Mouse (Mus musculus) ovary, postnatal 10 days (tissue): Measurements from ENCODE around the gene Rpl22.

Experiments used
- DNase-seq: peaks from one replicate; pipeline ENCODE4 v3.0.0; 2022; ENCODE audit warnings: low spot score

The Rpl22 gene

DNA sequence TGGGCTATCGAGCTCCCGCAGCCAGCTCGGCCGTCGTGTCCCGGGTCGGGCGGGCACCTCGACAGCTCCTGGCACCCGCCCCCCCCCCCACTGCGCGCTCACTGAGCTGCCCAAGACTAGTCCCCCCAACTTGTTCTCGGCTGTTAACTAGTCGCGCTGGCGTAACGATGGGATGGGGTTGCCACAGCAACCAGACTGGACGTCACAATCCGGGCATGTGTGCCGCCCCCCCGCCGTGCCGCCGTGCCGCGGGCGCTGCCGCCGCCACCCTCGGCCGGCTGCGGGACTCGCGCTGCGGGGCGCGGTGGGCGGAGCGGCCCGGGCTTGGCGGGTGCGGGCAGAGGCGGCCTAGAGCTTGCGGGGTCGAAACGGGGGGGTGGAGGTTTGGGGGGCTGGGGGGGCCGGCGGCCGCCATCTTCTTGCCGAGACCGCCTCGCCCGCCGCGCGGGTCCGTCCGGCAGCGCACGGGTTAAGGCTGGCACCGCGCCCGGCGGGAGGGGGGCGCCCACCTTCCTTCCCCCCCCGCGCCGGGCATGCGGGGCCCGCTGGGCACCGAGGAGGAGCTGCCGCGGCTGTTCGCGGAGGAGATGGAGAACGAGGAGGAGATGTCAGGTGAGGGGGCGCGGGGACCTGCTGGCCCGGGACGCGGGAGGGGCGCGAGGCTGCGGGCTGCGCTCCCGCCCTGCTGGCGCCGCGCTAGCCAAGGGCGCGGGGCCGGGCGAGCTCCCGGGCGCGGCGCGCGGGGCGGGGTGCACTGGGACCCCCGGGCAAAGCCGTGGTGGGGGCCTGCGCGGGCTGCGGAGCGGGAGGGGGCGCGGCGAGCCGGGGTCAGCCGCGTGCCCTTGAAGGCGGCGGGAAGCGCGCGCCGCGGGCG, 13.1 kb downstream of the Rpl22 start, which contains the start of gene Chd5:
Gene Chd5, plus strand, starts transcription at position 233 of the 874 bp plus-strand sequence.
- DNase-seq, result no peak

DNA sequence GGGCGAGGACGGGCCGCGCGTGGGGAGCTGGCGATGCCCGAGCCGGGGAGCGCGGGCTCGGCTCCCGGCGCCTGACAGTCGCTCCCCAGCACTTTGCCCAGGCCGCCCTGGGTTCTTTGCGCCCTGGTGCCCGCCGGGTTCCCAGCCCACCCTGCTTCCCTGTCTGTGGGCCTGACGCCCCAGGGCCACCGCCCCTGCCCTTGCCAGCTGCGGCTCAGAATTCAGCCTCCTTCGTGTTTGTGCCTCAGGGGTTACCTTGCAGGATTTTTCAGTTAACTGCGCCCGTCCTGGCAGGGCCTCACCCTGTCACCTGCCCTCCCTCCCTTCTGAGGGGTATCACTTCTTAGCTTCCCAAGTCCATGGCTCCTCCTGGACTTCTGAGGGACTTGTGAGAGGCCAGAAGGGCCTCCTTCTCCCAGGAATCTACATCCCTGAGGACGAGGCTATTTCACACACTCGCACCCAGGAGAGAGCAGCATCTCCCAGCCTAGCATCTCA, 13.8 kb downstream of the Rpl22 start:
- DNase-seq, result no peak

DNA sequence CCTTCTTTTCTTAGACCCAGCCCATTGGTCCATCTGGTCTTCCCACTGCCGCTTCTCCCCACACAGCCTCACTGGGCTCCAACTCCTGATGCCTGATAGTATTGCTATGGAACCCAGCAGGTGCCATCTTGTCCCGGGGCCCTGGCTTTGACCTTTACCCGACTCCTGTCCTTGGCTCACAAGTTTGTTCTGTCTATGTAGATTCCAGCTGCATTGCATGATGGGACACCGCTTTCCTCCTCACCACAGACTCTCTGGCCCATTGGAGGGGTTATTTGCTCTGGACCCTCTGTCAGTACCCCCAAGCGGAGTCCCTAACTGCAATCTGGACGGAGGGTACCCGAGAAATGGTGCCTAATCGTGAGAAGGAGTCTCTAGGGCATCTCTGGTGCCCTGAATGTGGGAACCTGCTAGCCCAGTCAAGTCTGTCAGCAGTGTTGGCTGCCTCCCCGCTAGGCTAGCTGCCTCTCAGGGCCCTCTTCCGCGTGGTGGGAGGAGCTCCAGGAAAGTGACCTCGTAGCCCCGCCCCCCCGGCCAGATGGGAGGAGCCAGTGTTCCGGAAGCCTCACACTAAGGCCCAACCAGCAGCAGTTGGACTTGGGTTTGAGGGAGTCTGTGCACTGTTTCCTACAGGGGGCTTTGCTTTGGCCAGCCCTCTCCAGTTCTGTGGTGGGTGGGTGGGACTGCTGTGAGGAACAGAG, 15.2 kb downstream of the Rpl22 start:
- DNase-seq, result no peak

DNA sequence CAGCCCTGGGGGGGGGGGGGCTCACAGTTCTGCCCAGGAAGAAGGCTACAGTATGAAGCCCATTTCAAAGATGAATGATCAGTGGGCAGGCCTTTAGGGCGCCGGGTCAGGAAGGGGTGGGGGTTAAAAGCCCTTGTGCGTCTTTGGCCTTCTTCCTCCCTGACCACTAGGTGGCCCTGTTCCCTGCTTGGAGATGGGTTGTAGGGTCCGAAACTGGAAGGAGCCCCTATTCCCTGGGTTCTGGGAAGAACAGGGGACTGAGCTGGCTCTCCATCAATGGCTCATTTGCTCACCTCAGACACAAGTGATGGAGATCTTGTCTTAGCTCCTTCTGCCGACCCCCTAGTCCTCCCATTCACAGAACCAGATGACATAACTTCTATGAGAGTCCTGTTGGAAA, 17.8 kb downstream of the Rpl22 start:
- DNase-seq, result no peak

DNA sequence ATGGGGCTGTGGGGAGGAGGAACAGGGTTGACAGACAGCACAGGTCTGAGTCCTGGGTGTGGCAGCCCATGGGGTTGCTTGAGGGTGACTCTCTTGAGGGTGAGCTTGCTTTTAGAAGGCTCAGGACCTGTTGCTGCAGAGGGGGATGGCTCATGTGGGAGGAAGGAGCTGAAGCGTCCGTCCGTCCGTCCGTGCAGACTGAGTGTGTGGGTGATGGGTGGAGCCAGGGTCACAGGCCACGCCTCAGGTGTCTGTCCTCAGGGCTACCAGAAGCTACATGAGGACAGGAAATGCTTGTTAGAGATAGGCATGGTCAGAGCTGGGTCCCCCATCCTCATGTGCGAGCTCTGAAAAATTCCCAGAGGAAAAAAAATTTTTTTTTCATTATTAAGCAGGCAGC, 19.1 kb downstream of the Rpl22 start:
- DNase-seq, result no peak

DNA sequence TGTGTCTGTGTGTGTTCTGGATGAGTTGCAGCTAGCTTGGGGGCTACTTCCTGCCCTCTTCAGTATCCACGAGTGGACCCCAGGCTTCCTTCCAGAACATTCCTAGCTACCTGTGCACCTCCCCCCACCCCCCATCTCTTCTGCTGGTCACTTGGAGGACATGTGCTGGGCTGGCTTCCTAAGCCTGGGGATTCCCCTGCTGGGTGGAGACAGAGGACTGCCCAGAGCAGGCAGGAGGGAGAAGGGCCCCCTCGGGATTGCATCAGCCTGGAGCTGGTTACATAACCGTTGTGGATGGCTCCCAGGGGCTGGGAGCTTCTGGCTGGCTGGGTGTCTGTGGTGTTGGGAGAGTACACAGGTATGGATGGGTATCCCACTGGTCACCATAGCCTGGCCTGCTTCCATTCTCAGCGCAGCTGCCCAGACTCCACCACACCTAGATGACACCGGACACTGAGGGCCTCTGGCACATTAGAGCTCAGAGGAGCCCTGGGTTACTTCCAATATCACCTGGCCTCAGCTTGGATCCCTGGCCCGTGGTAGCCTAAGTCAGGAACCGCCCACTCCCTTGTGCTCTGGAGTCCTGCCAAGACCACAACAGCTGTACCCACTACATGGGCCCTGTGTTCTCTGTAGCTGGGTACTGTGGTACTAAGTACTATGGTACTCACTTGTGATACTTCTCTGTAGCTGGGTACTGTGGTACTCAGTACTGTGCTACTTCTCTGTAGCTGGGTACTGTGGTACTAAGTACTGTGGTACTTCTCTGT, 19.8 kb downstream of the Rpl22 start:
- peak; percentile 8 for DNase-seq

DNA sequence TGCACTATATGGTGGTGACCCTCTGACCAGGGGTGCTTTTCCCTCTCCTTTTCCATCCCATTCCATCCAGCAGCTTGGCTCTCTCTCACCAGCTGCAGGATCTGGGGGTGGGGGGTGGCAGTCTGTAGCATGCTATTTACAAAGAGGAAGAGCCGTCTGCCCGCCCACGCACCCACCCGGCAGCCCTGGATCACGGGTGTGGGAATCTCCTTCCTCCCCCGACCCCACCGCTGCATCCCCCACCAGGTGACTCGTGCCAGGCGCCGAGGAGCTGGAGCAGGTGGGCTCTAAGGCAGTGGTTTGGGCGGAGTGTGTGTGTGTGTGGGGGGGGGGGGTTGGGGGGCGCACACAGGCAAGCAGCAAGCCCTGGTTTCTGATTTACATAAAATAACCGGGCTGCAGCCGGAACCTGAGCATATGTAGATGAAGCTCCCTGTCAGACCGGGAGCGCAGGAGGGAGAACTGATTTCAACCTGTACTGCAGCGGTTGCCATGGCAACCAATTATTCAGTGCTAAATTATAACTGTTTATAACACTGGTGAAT, 24.4 kb downstream of the Rpl22 start:
- DNase-seq, result no peak

DNA sequence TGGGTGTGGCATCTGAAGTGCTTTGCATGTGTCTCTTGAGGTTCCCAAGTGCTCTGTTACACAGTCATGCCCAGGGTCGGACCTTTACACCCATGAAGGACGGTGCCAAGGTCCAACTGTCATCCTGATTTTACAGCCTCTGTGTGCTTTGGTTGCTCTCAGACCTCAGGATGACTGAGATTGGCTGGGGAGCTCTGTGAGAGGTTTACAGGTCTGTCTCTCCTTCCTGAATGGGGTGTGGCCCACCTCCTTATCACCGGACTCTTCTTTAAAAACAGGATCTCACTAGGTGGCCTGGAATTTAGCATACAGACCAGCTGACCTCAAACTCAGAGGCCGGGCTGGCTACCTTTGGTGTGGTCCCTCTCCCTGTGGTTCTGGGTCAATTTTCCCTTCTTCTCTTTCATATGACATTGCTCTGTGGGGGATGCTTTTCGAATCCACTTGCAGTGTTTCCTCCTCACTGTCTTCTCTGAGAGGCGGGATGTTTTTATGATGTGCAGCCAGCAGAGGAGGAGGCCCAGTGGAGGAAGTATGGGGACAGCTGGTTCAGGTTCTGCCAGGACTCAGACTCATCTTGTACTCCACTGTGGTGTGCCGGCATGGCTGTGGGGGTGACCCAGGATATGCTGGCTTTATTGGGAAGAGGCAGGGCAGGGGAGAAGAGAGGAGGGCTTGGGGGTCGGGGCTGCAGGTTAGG, 25.3 kb downstream of the Rpl22 start:
- no peak for DNase-seq

DNA sequence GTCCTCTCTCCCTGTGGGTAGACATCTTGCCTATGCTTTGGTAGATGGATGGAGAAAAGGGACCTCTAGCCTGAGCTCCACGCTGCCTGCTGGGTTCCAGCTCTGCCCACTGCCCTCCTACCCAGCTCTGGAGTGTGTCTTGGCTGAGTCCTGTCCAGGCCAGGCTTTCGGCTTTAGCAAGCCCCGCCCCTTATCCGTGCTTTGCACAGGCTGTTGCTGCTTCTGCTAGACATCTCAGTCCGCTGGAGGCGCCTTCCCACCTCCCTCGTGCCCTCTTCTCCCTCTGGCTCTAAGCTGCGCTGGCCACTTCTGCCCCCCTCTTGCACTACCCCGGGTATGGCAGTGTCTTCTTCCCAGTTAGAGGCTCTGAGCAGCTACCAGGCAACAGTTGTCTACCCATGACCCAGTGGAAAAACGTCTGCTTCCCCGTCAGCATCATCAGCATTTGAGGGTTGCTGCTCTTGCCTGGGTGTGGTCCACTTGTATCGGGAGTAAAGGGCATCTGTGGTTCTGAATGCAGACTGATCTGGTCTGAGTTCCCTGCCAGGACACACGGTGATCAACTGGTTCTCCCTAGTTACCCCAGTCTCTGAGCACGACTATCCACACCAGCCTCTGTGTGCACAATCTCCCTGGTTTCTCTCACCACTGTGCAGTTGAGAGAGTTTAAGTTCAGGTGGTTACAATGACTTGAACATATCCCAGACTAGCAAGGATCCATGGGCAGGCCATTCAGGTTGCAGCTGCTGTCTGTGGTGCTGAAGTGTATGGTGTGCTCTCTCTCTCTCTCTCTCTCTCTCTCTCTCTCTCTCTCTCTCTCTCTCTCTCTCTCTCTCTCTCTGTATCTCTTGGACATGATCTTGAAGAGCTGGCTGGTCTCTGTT, 26.1 kb downstream of the Rpl22 start:
- DNase-seq, result no peak

DNA sequence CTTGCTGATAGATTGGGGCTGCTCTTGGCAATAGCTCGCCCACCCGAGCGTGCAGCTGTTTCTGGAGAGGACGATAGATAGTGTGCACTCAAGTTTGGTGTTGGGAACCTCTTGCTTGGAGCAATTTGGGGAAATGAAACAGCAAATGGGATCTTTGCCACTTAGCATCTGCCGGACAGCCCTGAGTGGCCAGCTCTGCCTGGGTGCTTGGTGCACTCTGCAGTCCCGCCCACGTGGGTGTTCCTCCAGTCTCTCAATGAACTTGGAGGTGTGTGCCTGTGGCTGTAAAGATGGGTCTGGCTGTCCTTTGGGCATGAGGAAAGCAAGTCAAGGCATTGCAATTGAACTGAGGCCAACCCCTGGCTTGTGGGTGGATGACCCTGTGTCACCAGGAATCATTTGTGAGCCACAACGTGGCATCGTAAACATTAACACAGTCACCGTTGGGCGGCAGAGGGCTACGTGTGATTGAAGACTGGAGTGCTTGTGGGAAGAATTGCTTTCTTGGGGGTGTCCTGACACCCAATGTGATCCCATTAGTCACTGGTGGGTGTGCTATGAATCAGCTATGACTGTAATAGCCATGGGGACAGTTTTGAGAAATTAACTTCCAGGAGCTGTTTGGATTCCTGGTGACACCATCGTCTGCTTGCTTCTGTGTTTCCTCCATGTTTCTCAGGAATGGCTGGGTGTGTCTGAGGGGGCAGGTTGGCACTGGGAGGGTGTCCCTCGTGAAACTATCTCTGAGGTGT, 28.5 kb downstream of the Rpl22 start:
- DNase-seq, result no peak

DNA sequence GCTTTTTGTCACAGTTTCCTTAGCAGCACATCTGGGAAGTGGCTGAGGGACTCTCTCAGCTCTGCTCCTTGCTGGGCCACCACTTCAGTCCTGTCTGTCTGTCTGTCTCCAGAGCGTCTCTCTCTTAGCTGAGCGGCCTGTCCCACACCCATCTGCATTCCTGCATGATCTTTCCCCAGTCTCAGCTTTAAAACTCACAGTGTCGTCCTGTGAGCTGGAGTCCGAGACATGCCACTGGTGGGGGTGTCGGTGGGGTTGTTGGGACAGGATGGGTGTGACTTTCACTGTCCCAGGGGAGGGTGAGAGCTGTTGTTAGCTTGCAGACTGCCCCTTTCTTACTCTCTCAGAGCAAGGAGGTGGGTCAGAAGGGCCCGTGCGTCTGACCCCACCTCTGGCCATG, 30.1 kb downstream of the Rpl22 start:
- DNase-seq, result no peak

DNA sequence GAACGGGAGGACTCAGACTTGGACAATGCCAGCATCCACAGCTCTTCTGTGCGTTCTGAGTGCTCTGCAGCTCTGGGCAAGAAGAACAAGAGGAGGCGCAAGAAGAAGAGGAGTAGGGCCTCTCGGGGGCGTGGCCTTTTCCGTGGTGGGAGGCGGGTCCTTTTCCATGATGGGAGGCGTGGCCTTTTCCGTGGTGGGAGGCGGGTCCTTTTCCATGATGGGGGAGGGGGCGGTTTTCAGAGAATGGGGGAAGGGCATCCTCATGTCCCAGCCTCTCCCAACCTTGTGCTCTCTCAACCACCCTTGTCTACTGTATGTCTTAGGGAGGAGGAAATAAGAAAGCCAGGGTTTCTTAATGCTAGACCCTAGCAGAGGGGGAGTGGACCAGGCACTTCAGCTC, 34.2 kb downstream of the Rpl22 start:
- DNase-seq, result no peak

DNA sequence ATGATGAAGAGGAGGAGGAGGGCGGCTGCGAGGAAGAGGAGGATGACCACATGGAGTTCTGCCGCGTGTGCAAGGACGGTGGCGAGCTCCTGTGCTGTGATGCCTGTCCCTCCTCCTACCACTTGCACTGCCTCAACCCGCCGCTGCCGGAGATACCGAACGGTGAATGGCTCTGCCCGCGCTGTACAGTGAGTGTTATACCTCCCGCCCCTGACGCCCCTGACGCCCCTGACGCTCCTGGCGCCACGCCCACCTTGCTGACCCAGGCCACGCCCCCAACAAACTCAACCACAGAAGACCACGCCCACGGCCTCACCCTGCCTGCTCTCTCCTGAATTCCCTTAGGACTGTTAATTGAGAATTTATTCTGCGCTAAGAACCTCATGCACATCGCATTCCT, 35.3 kb downstream of the Rpl22 start:
- no peak for DNase-seq

DNA sequence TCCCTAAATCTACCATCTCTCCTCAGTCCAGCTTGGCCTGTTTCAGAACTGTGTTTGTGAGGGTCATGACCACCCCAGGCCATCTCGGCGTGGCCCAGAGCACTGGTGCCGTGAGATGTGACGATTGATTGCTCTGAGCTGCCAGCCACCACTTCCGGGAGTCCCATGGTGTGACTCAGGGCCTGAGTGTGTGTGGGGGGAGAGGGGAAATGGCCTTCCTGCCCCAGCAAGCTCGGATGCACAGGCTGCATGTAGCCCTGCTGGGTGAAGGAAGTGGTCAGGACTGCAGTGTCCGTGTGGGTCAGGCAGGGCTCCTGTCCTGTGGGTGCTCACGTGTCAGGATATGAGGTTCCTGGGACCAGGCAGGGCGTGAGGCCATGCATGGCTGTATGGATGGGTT, 36.6 kb downstream of the Rpl22 start:
- DNase-seq, result no peak

DNA sequence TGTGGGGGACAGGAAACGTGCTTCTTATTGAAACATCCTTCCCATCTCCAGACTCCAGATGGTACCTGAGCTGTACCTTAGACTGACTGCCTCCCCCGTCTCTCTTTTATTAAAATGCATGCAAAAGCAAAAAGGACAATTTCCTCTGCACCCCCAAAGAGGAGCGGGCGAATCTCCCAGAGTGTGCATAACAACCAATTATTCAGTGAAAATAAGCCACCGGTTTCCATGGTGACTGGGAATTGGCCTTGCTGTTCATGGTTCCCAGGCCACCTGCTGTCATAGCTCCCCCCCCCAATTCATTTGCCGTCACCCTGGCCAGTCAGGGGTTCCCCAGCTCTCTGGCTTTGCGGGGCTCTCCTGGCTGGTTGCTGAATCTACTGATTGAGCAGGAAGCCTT, 39.7 kb downstream of the Rpl22 start:
- no peak for DNase-seq

DNA sequence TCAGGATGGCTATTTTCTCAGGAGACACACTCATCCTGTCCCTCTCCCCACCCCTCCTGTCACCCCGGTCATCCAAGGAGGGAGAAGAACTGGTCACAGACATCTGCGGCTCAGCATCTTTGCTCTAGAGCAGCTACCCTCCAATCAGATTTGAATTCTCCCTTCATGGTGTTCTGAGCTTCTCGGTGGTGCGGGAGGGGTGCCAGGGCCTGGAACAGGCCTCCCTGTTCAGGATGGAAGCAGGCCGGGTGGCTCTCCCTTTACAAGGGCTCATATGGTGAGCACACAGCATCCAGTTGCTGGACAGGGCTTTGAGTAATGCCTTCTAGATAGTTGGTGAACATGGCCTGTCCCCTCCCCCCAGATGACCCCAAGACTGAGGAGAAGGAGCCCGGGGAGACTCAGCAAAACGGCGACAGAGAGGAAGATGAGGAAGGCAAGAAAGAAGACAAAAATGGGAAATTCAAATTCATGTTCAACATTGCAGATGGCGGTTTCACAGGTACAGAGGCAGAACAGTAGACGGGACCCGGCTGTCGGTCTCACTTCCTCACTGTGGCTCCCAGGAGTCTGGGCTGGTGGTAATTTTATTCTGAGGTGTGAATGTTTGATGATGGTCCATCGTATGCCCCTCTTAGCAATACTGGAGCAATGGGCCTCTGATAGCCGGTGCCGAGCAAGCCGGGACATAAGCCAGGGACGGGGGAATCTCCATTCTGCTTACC, 57.1 kb downstream of the Rpl22 start:
- no peak for DNase-seq
